Mouse (Mus musculus): Measurements from ENCODE around the gene Gm9837.

GRCm38 (mm10) chr11:53486822-53487594 lies 16.7 kb upstream of the Gm9837 start:
- TF ChIP-seq CTCF (IDR thresholded peaks at IDR 0.05) (no peak), POLR2A (IDR thresholded peaks at IDR 0.05; ENCODE audit: insufficient read depth, low read depth, low read length) (no peak)
